ENCODE assay signal across 7 mouse cellular contexts in genomic region chr6:108662314-108663240, GRCm38 (mm10). TPM values are rescaled to one million over a fixed set of nuclear protein-coding genes. Genes with fewer than 3 reads are reported as not detected.
DNase-seq lines count a peak whose midpoint lies in the region; ATAC-seq and TF ChIP-seq lines count a peak whose summit lies in the region.

No protein-coding gene starts in this region.

- H3K4me3 ChIP-seq in kidney, adult 2 months (ENCODE audit: insufficient read depth, low read depth, low read length): peak overlapping the region; percentile 77
- peak overlapping the region; percentile 93 for H3K4me3 ChIP-seq in E14TG2a.4 (replicated peaks; ENCODE audit: low read length)
- peak overlapping the region; percentile 58 for H3K4me3 ChIP-seq in embryonic facial prominence, embryonic 15.5 days (replicated peaks)
- peak overlapping the region; percentile 51 for H3K4me3 ChIP-seq in liver, embryonic 15.5 days (replicated peaks)

- peaks cover 20% of the 10 kb centered on the region for H3K36me3 ChIP-seq in kidney, adult 2 months (ENCODE audit: control insufficient read depth, insufficient read depth, low read length)
- H3K36me3 ChIP-seq in E14TG2a.4 (ENCODE audit: insufficient read depth, low read length): peaks cover 53% of the 10 kb centered on the region
- H3K36me3 ChIP-seq in embryonic facial prominence, embryonic 15.5 days: peaks cover 11% of the 10 kb centered on the region; the same call in 1 of the 2 replicates
- peaks cover 14% of the 10 kb centered on the region for H3K36me3 ChIP-seq in liver, embryonic 15.5 days (replicated peaks)

- 32% methylated on average over 15 of the region's 15 CpGs for WGBS in kidney, adult 2 months
- 68% methylated on average over 15 of the region's 15 CpGs for WGBS in embryonic facial prominence, embryonic 15.5 days
- 51% methylated on average over 15 of the region's 15 CpGs for WGBS in liver, embryonic 15.5 days (ENCODE audit: insufficient replicate concordance)

- peak overlapping the region; percentile 95 for H3K4me2 ChIP-seq in embryonic facial prominence, embryonic 15.5 days (replicated peaks)
- H3K4me2 ChIP-seq in liver, embryonic 15.5 days: peak overlapping the region; percentile 65

- H3K9ac ChIP-seq in embryonic facial prominence, embryonic 15.5 days: no peak overlapping the region
- no peak overlapping the region for H3K9ac ChIP-seq in liver, embryonic 15.5 days

- peaks cover 23% of the 10 kb centered on the region for H3K4me1 ChIP-seq in kidney, adult 2 months (ENCODE audit: control insufficient read depth, insufficient read depth, low read length)
- peaks cover 69% of the 10 kb centered on the region for H3K4me1 ChIP-seq in E14TG2a.4 (replicated peaks; ENCODE audit: low read depth, low read length)
- peaks cover 53% of the 10 kb centered on the region for H3K4me1 ChIP-seq in embryonic facial prominence, embryonic 15.5 days
- H3K4me1 ChIP-seq in liver, embryonic 15.5 days (replicated peaks): peaks cover 21% of the 10 kb centered on the region

- H3K27me3 ChIP-seq in kidney, adult 2 months (replicated peaks; ENCODE audit: control insufficient read depth, insufficient read depth, low read length): no peaks in the 10 kb centered on the region
- H3K27me3 ChIP-seq in E14TG2a.4 (ENCODE audit: insufficient read depth, low read length): peaks cover 11% of the 10 kb centered on the region; the same call in 1 of the 2 replicates
- peaks cover 4% of the 10 kb centered on the region; the same call in 1 of the 2 replicates for H3K27me3 ChIP-seq in embryonic facial prominence, embryonic 15.5 days
- peaks cover 49% of the 10 kb centered on the region for H3K27me3 ChIP-seq in liver, embryonic 15.5 days

- no peak for DNase-seq in kidney, adult 2 months
- DNase-seq in kidney, postnatal 25 days: no peak
- DNase-seq in ovary, postnatal 36 days (ENCODE audit: low spot score): no peak
- DNase-seq in right cerebral cortex, adult 18-20 months: no peak

- no peak overlapping the region for H3K27ac ChIP-seq in kidney, adult 2 months (ENCODE audit: insufficient read depth, low read depth, low read length)
- no peak overlapping the region for H3K27ac ChIP-seq in embryonic facial prominence, embryonic 15.5 days (replicated peaks)
- no peak overlapping the region for H3K27ac ChIP-seq in liver, embryonic 15.5 days (replicated peaks)

- no peak for TF ChIP-seq CTCF in kidney, adult 2 months (conservative IDR thresholded peaks at IDR 0.05; ENCODE audit: insufficient read depth, insufficient read length, low read depth, low read length)
- no peak for TF ChIP-seq CTCF in E14TG2a.4 (conservative IDR thresholded peaks at IDR 0.05; ENCODE audit: low read length)

- H3K9me3 ChIP-seq in E14TG2a.4 (ENCODE audit: low read length): no peaks in the 10 kb centered on the region
- H3K9me3 ChIP-seq in embryonic facial prominence, embryonic 15.5 days (replicated peaks): no peaks in the 10 kb centered on the region
- H3K9me3 ChIP-seq in liver, embryonic 15.5 days (replicated peaks): no peaks in the 10 kb centered on the region

- no peak for TF ChIP-seq POLR2A in kidney, adult 2 months (IDR thresholded peaks at IDR 0.05; ENCODE audit: low read depth, low read length)

- ATAC-seq in embryonic facial prominence, embryonic 15.5 days (ENCODE audit: insufficient number of reproducible peaks, low FRiP score, low TSS enrichment, low read depth): no peak
- no peak for ATAC-seq in liver, embryonic 15.5 days (ENCODE audit: insufficient read depth)

RNA-seq across cellular contexts. Expression of gene Bhlhe40, which starts 2.1 kb away (rescaled TPM):
- polyA plus RNA-seq in kidney, adult 2 months (2012; rRNA removed): 38.0 and 39.5 TPM in 2 replicates
- polyA plus RNA-seq in embryonic facial prominence, embryonic 15.5 days (2015; fragmentation: Nextera tagmentation; extraction: Ambion mirVana): 23.4 and 27.4 TPM in 2 replicates
- 13.2 and 14.0 TPM in 2 replicates for polyA plus RNA-seq in liver, embryonic 15.5 days (2015; fragmentation: Nextera tagmentation; extraction: Ambion mirVana)
